Comparison of ENCODE assay signal across 8 mouse cellular contexts in genomic region chr4:132074077-132074932, GRCm38 (mm10). TPM values are rescaled to one million over a fixed set of nuclear protein-coding genes. Genes with fewer than 3 reads are reported as not detected.
DNase-seq lines count a peak whose midpoint lies in the region; ATAC-seq and TF ChIP-seq lines count a peak whose summit lies in the region.

Gene Gm10300, plus strand, starts transcription at chr4:132074697.

- no peaks in the 10 kb centered on the region for H3K79me2 ChIP-seq in C2C12 (ENCODE audit: control insufficient read depth, insufficient read depth)

- H3ac ChIP-seq in C2C12 (ENCODE audit: control insufficient read depth, insufficient read length, low read depth), result peak within 1 kb of the TSS; percentile 64

- peak within 1 kb of the TSS; percentile 64 for H3K4me3 ChIP-seq in C2C12 (ENCODE audit: insufficient read depth, poor library complexity, severe bottlenecking)
- peak within 1 kb of the TSS; percentile 69 for H3K4me3 ChIP-seq in embryonic facial prominence, embryonic 13.5 days
- H3K4me3 ChIP-seq in heart, embryonic 13.5 days, result peak within 1 kb of the TSS; percentile 66
- H3K4me3 ChIP-seq in kidney, embryonic 16.5 days (ENCODE audit: low read length), result peak within 1 kb of the TSS; percentile 79
- peak within 1 kb of the TSS; percentile 80 for H3K4me3 ChIP-seq in small intestine, adult 2 months (ENCODE audit: low read depth, low read length)

- peak; percentile 42 for DNase-seq in ZHBTc4 (ENCODE audit: low read depth, low spot score)
- peak; percentile 57 for DNase-seq in lung, postnatal 14 days
- no peak for DNase-seq in layer of hippocampus, adult 8-10 months (ENCODE audit: low spot score in 2 of 2)

- WGBS in embryonic facial prominence, embryonic 13.5 days, result under 1% methylated on average over 42 of the region's 42 CpGs
- WGBS in heart, embryonic 13.5 days, result under 1% methylated on average over 42 of the region's 42 CpGs
- under 1% methylated on average over 37 of the region's 42 CpGs for WGBS in kidney, embryonic 16.5 days
- 1% methylated on average over 42 of the region's 42 CpGs for WGBS in small intestine, adult 2 months

- no peak for TF ChIP-seq POLR2A in small intestine, adult 2 months (IDR thresholded peaks at IDR 0.05; ENCODE audit: low read depth, low read length)

- peak within 1 kb of the TSS; percentile 81 for H3K9ac ChIP-seq in embryonic facial prominence, embryonic 13.5 days
- H3K9ac ChIP-seq in heart, embryonic 13.5 days, result peak within 1 kb of the TSS; percentile 90
- H3K9ac ChIP-seq in kidney, embryonic 16.5 days (replicated peaks; ENCODE audit: low read length), result peak within 1 kb of the TSS; percentile 83

- no peaks in the 10 kb centered on the region for H3K36me3 ChIP-seq in C2C12 (ENCODE audit: control insufficient read depth, insufficient read depth)
- no peaks in the 10 kb centered on the region for H3K36me3 ChIP-seq in embryonic facial prominence, embryonic 13.5 days
- H3K36me3 ChIP-seq in heart, embryonic 13.5 days, result peaks cover 9% of the 10 kb centered on the region
- H3K36me3 ChIP-seq in kidney, embryonic 16.5 days (ENCODE audit: insufficient read depth, low read length), result no peaks in the 10 kb centered on the region
- H3K36me3 ChIP-seq in small intestine, adult 2 months (ENCODE audit: control insufficient read depth, insufficient read depth, low read length), result peaks cover 2% of the 10 kb centered on the region; the same call in 1 of the 2 replicates

- no peaks in the 10 kb centered on the region for H3K27me3 ChIP-seq in C2C12 (ENCODE audit: control insufficient read depth, insufficient read depth, insufficient read length)
- H3K27me3 ChIP-seq in embryonic facial prominence, embryonic 13.5 days, result peaks cover 24% of the 10 kb centered on the region
- no peaks in the 10 kb centered on the region for H3K27me3 ChIP-seq in heart, embryonic 13.5 days (replicated peaks)
- no peaks in the 10 kb centered on the region for H3K27me3 ChIP-seq in kidney, embryonic 16.5 days (ENCODE audit: insufficient read depth, low read length)
- no peaks in the 10 kb centered on the region for H3K27me3 ChIP-seq in small intestine, adult 2 months (ENCODE audit: control insufficient read depth, insufficient read depth, low read length)

- H3K79me3 ChIP-seq in C2C12 (ENCODE audit: low read depth), result peaks cover 2% of the 10 kb centered on the region

- peaks cover 28% of the 10 kb centered on the region for H3K4me1 ChIP-seq in embryonic facial prominence, embryonic 13.5 days
- peaks cover 85% of the 10 kb centered on the region for H3K4me1 ChIP-seq in heart, embryonic 13.5 days
- peaks cover 28% of the 10 kb centered on the region for H3K4me1 ChIP-seq in kidney, embryonic 16.5 days (ENCODE audit: insufficient read depth, low read length)
- H3K4me1 ChIP-seq in small intestine, adult 2 months (ENCODE audit: control insufficient read depth, insufficient read depth, insufficient read length, low read length), result peaks cover 21% of the 10 kb centered on the region

- no peaks in the 10 kb centered on the region for H3K9me3 ChIP-seq in embryonic facial prominence, embryonic 13.5 days
- H3K9me3 ChIP-seq in heart, embryonic 13.5 days, result no peaks in the 10 kb centered on the region
- no peaks in the 10 kb centered on the region for H3K9me3 ChIP-seq in kidney, embryonic 16.5 days (ENCODE audit: low read length)

- H3K4me2 ChIP-seq in embryonic facial prominence, embryonic 13.5 days, result peak within 1 kb of the TSS; percentile 99
- H3K4me2 ChIP-seq in heart, embryonic 13.5 days, result peak within 1 kb of the TSS; percentile 88
- H3K4me2 ChIP-seq in kidney, embryonic 16.5 days (replicated peaks; ENCODE audit: low read depth, low read length), result peak within 1 kb of the TSS; percentile 98

- 0 out of 2 replicates have a peak, but pooled peaks have one; percentile 1 for ATAC-seq in embryonic facial prominence, embryonic 13.5 days (ENCODE audit: insufficient number of reproducible peaks, insufficient read depth, low FRiP score, low TSS enrichment, low read depth)
- peak; percentile 37; the same call in 1 of the 2 replicates for ATAC-seq in heart, embryonic 13.5 days (ENCODE audit: extremely low read depth, insufficient number of reproducible peaks, low FRiP score, low TSS enrichment)
- ATAC-seq in kidney, embryonic 16.5 days (ENCODE audit: low FRiP score, low TSS enrichment), result peak; percentile 40

- TF ChIP-seq CTCF in C2C12 (IDR thresholded peaks at IDR 0.05; ENCODE audit: control insufficient read depth, insufficient read depth, insufficient read length), result no peak
- TF ChIP-seq CTCF in small intestine, adult 2 months (IDR thresholded peaks at IDR 0.05; ENCODE audit: extremely low read depth, insufficient read length, insufficient replicate concordance, low read depth, low read length), result peak; percentile 12; the same call in 1 of the 2 replicates

- peak within 1 kb of the TSS; percentile 23; the same call in 1 of the 2 replicates for H3K27ac ChIP-seq in embryonic facial prominence, embryonic 13.5 days
- peak within 1 kb of the TSS; percentile 96 for H3K27ac ChIP-seq in heart, embryonic 13.5 days (replicated peaks)
- peak within 1 kb of the TSS; percentile 67 for H3K27ac ChIP-seq in kidney, embryonic 16.5 days (ENCODE audit: low read length)
- peak within 1 kb of the TSS; percentile 52 for H3K27ac ChIP-seq in small intestine, adult 2 months (ENCODE audit: insufficient read depth, low read depth, low read length)

TF ChIP-seq in C2C12, 6 proteins besides CTCF, POLR2A, EP300 and RAD21:
- TF ChIP-seq MAX (IDR thresholded peaks at IDR 0.05), result no peak
- no peak for TF ChIP-seq FOSL1 (IDR thresholded peaks at IDR 0.05; ENCODE audit: insufficient read depth, low read length, poor library complexity, severe bottlenecking)
- TF ChIP-seq MYOG (IDR thresholded peaks at IDR 0.05; ENCODE audit: control insufficient read depth, extremely low read depth, insufficient read length), result no peak
- no peak for TF ChIP-seq CEBPB (IDR thresholded peaks at IDR 0.05; ENCODE audit: low read depth)
- no peak for TF ChIP-seq MYOD1 (IDR thresholded peaks at IDR 0.05; ENCODE audit: control insufficient read depth, insufficient read length, low read depth)
- TF ChIP-seq USF1 (IDR thresholded peaks at IDR 0.05; ENCODE audit: low read depth), result no peak

RNA-seq across cellular contexts. Expression of gene Gm10300, which starts in this region (rescaled TPM):
- not detected for polyA plus RNA-seq in C2C12 (2012; fragmentation: generic; extraction: Trizol)
- polyA plus RNA-seq in embryonic facial prominence, embryonic 13.5 days (2015; fragmentation: Nextera tagmentation; extraction: Ambion mirVana), result 0.11 TPM in 1 of 2 replicates, not detected in the other
- 0.08 and 0.13 TPM in 2 replicates for polyA plus RNA-seq in heart, embryonic 13.5 days (2015; fragmentation: Nextera tagmentation; extraction: Ambion mirVana)
- 0.08 and 0.12 TPM in 2 replicates for polyA plus RNA-seq in kidney, embryonic 16.5 days (2015; fragmentation: Nextera tagmentation; extraction: Ambion mirVana)
- polyA plus RNA-seq in small intestine, adult 2 months (2012; rRNA removed), result 0.06 TPM in 2 replicates
- under 1 TPM in 2 of 4 experiments, not detected in 2; 0.20 to 0.23 TPM for total RNA-seq in layer of hippocampus, adult 8-10 months (2022)

Comparison
In these comparisons a context has a peak if more than half of its experiments do, and no peak if none do; other contexts are left out.
1. Peak in ATAC-seq, H3K4me3 ChIP-seq, H3K27ac ChIP-seq, H3K9ac ChIP-seq and H3K4me2 ChIP-seq in embryonic facial prominence, embryonic 13.5 days; RNA of the gene not detected or under 1 TPM.
2. Peak in ATAC-seq, H3K4me3 ChIP-seq, H3K27ac ChIP-seq, H3K9ac ChIP-seq and H3K4me2 ChIP-seq in heart, embryonic 13.5 days; RNA of the gene not detected or under 1 TPM.
3. Peak in ATAC-seq, H3K4me3 ChIP-seq, H3K27ac ChIP-seq, H3K9ac ChIP-seq and H3K4me2 ChIP-seq in kidney, embryonic 16.5 days; RNA of the gene not detected or under 1 TPM.
4. DNase-seq: peak in ZHBTc4 (single experiment) and lung, postnatal 14 days (single experiment); none in layer of hippocampus, adult 8-10 months (0 of 2).
5. H3K27ac ChIP-seq: peak in every context shown above with its lines; median percentile 96 in heart, embryonic 13.5 days; 67 in kidney, embryonic 16.5 days; 52 in small intestine, adult 2 months; 23 in embryonic facial prominence, embryonic 13.5 days.
6. Peak in every context shown above with its lines, with median percentiles within 50 percentile points of each other: H3K4me3 ChIP-seq, ATAC-seq, H3K4me2 ChIP-seq and H3K9ac ChIP-seq.